Mouse (Mus musculus) heart, embryonic 10.5 days (tissue): ENCODE measurements at regions not wholly inside any gene's neighbourhood (a gene's known extent, or its start where the extent isn't known, plus 50 kb on each side); places are given as distances from the start of the nearest gene placed in this dataset.

Experiments
- DNase-seq: peaks from one replicate; pipeline ENCODE4 v3.0.0-alpha.2; 2017; ENCODE audit warnings: low spot score
- H3K27ac ChIP-seq: fragments of 300-500 bp; sonication (generic); 2 replicates; pipeline ENCODE4 v1.5.1; 2016; ENCODE audit warnings: mild to moderate bottlenecking
- H3K27me3 ChIP-seq: fragments of 300-500 bp; sonication (generic); 2 replicates; pipeline ENCODE4 v1.6.1; 2016; ENCODE audit warnings: mild to moderate bottlenecking; ENCODE audit not compliant: poor library complexity, insufficient read depth, severe bottlenecking
- H3K36me3 ChIP-seq: fragments of 300-500 bp; sonication (generic); 2 replicates; pipeline ENCODE4 v1.6.1; 2016; ENCODE audit warnings: mild to moderate bottlenecking, moderate library complexity
- H3K4me1 ChIP-seq: fragments of 300-500 bp; sonication (generic); 2 replicates; pipeline ENCODE4 v1.6.1; 2016; ENCODE audit warnings: mild to moderate bottlenecking
- H3K4me3 ChIP-seq: fragments of 300-500 bp; sonication (generic); 2 replicates; pipeline ENCODE4 v1.5.1; 2016; ENCODE audit warnings: mild to moderate bottlenecking, moderate library complexity
- H3K9me3 ChIP-seq: fragments of 300-500 bp; sonication (generic); 2 replicates; pipeline ENCODE4 v1.6.1; 2016; ENCODE audit warnings: mild to moderate bottlenecking, moderate library complexity
- WGBS: fragments of 180-500 bp; shearing (Covaris S2); methylation state at CpG from one replicate; pipeline ENCODE4 v1.1.7; 2016; 5-methylcytosine and 5-hydroxymethylcytosine counted together

DNA sequence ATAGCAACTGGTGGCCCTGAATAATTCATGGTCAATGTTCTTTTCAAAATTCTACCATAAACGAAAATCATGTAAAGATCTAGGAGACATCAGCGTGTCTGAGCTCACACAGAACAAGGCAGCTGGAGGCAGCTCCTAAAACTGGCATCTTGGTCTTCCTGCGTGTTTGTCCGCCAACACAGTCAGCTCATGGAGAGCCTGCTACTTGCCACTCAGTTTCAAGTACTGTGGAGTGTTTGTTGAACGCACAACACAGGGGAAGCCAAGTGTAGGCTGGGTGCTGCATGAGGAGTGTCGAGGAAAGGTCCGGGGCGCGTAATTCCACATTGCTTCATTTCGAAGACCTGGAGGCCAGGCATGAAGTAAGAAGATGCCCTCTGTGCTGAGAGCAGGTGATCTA, 139.0 kb upstream of the Frmd6 start:
- DNase-seq, result no peak
- Histone ChIP-seq H3K27ac (no peak overlapping the region), H3K4me1 (peaks cover 40% of the 10 kb centered on the region), H3K27me3 (no peaks in the 10 kb centered on the region), H3K9me3 (no peaks in the 10 kb centered on the region), H3K4me3 (no peak overlapping the region), H3K36me3 (no peaks in the 10 kb centered on the region)
- 90% methylated on average over 10 of the region's 10 CpGs for WGBS

DNA sequence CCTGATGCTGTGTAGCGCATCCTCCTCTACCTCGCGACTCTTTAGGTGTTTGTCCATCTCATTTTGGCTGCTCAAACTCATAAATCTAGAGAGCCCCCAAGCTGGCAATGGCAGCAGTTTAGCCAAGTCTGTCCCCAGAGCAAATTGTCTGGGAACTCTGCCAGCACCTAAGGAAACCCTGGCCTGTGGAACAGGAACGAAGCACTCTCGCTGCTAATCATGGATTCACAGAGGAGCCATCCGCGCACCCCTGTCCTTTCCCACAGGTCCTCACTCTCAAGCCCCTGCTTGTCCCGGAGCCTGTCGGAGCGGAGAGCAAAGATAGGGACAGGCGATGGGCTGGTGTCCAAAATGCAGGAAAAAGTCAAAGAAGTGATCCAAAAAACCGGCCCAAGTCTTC, 138.3 kb upstream of the Frmd6 start:
- H3K4me1 ChIP-seq, result peaks cover 40% of the 10 kb centered on the region
- WGBS, result 80% methylated on average over 12 of the region's 12 CpGs
- DNase-seq, result no peak
- no peak overlapping the region for H3K4me3 ChIP-seq
- no peaks in the 10 kb centered on the region for H3K9me3 ChIP-seq
- H3K27ac ChIP-seq, result 0 out of 2 replicates have a peak overlapping the region, but pooled peaks have one; percentile 7
- no peaks in the 10 kb centered on the region for H3K36me3 ChIP-seq
- no peaks in the 10 kb centered on the region for H3K27me3 ChIP-seq

DNA sequence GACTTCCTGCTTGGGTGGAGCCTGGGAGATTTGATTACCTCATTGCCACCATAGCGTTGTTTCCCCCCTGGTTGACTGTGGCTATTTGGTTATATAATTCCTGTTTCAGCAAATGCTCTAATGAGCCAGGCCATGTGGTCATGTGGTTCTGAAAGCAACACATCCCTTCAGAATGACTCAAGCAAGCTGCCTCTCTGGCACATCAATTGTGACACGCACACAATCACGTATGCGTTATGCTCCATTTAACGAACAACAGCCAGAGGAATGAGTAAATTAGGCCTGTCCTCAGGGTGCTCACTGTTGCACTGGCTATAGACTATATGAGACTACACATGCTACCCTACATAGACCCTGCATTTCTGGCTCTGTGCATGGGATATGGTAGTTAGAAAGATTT, 130.2 kb upstream of the Frmd6 start:
- Histone ChIP-seq H3K36me3 (no peaks in the 10 kb centered on the region), H3K9me3 (no peaks in the 10 kb centered on the region), H3K4me3 (no peak overlapping the region), H3K4me1 (peaks cover 6% of the 10 kb centered on the region; the same call in 1 of the 2 replicates), H3K27me3 (no peaks in the 10 kb centered on the region), H3K27ac (no peak overlapping the region)
- no peak for DNase-seq
- WGBS, result 85% methylated on average over 5 of the region's 5 CpGs

DNA sequence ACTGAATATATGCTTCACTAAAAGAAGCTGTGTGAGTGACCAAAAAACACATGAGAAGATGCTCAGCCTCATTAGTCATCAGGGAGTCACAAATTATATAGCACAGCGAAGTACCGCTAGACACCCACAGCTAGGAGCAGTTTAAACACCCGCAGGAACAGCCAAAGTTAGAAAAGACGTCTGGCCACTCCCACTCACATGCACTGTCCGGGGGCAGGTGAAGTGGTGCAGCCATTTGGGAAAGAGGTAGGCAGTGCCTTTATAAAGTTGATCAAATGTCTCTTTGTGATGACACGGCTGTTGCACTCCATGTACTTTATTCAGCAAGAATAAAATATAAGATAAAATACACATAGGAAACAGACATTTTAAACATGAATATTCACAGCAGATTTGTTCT, 129.1 kb upstream of the Frmd6 start:
- 78% methylated on average over 6 of the region's 6 CpGs for WGBS
- DNase-seq, result no peak
- H3K4me3 ChIP-seq, result no peak overlapping the region
- no peaks in the 10 kb centered on the region for H3K4me1 ChIP-seq
- H3K36me3 ChIP-seq, result no peaks in the 10 kb centered on the region
- no peaks in the 10 kb centered on the region for H3K9me3 ChIP-seq
- H3K27me3 ChIP-seq, result no peaks in the 10 kb centered on the region
- no peak overlapping the region for H3K27ac ChIP-seq

DNA sequence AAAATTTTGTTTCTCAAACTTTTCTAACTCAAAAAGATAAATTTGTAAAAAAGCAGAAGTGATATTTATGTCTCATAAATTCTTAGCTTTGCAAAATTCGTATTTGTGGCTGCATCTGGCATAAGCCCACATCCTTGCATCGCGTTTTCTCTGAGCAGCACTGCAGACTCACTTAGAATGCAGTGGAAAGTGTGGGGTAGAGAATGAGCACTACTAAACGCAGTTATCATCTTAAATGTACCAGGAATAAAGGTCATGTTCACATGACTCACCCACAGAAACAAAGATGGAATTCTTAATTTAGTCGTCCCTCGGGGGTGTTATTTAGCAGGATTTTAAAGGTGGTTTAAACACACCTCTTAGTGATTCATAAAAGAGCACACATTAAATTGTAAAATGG, 126.8 kb upstream of the Frmd6 start:
- Histone ChIP-seq H3K36me3 (no peaks in the 10 kb centered on the region), H3K27me3 (no peaks in the 10 kb centered on the region), H3K27ac (no peak overlapping the region), H3K4me1 (no peaks in the 10 kb centered on the region), H3K4me3 (no peak overlapping the region), H3K9me3 (no peaks in the 10 kb centered on the region)
- 81% methylated on average over 6 of the region's 6 CpGs for WGBS
- no peak for DNase-seq

DNA sequence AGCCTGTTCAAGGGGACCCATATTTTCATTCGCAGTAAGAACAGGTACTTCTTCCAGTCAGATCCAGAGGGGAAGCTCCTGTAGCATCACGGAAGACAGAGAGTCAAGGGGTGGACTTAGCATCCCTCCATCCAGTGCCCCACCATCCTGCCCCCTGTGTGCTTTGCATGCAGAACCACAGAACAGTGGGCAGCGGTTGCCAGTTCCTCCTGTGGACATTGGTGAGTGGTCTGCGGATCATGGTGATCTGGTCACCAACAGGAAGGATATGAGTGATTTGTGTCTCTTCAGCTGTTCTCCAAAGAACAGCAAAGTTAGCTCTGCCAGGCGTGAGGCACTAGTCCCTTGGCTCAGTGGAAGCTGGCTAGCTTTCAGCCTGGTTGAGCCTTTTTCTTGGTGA, 122.8 kb upstream of the Frmd6 start:
- peaks cover 7% of the 10 kb centered on the region; the same call in 1 of the 2 replicates for H3K4me1 ChIP-seq
- no peak overlapping the region for H3K27ac ChIP-seq
- no peaks in the 10 kb centered on the region for H3K27me3 ChIP-seq
- no peaks in the 10 kb centered on the region for H3K9me3 ChIP-seq
- H3K4me3 ChIP-seq, result no peak overlapping the region
- no peak for DNase-seq
- no peaks in the 10 kb centered on the region for H3K36me3 ChIP-seq
- 85% methylated on average over 5 of the region's 5 CpGs for WGBS

DNA sequence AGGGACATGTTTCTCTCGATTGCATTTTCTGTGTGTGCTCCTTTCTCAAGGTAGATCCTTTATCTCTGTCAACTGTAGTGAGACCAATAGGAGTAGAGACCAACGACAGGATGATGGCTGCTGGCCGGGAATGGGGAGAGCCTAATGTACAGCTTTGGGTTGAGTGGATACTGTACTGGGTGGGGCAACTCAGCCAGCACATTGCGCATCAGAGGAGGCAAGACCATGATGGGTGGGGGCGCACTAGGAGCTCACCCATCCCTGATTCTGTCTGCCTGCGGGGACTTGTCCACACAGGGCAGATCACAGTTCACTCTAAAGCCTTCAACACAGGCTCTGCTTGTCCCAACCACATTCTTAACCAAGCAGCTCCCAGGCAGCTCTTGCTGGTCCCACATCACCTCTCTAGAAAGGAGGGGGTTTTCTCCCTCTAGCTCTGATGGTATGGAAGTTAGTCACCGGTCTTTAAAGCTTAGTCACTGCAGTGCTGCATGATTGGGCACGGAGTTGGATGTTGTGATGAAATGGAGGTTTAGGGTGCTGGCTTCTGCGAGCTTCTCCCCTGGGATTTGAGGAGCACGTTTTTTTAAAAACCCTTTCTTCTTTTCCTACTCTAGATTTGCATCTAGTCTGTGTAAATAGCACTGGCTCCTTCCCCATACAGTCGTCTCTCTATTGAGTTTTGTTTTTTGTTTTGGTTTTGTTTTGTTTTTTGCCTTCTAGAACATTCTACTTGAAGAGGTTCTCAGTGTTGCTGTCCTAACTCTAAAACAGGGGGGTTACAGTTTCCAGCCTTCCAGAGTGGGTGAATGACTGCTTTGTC, 118.3 kb upstream of the Frmd6 start:
- peak overlapping the region; percentile 22 for H3K27ac ChIP-seq
- peaks cover 11% of the 10 kb centered on the region; the same call in 1 of the 2 replicates for H3K4me1 ChIP-seq

DNA sequence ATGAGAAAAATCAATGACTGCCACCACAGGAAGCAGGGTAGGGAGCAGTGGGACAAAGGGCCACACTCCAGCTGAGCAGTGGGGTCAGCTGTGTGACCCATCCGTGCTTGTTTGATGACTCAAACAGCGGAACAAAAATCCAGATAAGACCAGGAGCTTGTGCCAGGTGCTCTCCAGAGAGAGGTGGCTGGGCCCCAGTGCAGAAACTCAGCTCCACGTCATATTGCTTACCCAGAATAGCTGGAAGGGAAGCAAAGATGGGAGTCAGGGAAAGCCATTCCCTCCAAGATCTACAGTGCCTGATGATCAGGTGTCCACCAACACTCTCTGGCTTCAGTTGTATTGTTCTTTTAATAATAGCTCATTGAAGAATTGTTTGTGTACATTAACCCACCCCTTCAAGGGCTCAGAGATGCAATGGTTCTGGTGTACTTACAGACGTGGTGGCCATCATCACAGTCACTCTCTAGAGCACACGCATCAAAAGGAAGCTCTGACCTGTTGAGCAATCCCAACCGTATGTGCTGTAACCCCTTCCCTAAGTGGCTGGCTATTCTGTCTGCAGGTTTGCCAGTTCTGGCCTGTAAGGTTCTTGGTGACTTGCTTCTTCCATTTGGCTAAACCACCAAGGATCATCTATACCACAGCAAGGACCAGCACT, 117.6 kb upstream of the Frmd6 start:
- H3K4me3 ChIP-seq, result no peak overlapping the region
- H3K27me3 ChIP-seq, result no peaks in the 10 kb centered on the region
- H3K9me3 ChIP-seq, result no peaks in the 10 kb centered on the region
- peaks cover 18% of the 10 kb centered on the region; the same call in 1 of the 2 replicates for H3K4me1 ChIP-seq
- no peak for DNase-seq
- peak overlapping the region; percentile 22; the same call in 1 of the 2 replicates for H3K27ac ChIP-seq
- H3K36me3 ChIP-seq, result no peaks in the 10 kb centered on the region
- 62% methylated on average over 6 of the region's 6 CpGs for WGBS

More for the DNA sequence above, 118.3 kb upstream of the Frmd6 start:
- no peak for DNase-seq
- WGBS, result 76% methylated on average over 11 of the region's 11 CpGs
- no peak overlapping the region for H3K4me3 ChIP-seq
- H3K9me3 ChIP-seq, result no peaks in the 10 kb centered on the region
- H3K36me3 ChIP-seq, result no peaks in the 10 kb centered on the region
- no peaks in the 10 kb centered on the region for H3K27me3 ChIP-seq

DNA sequence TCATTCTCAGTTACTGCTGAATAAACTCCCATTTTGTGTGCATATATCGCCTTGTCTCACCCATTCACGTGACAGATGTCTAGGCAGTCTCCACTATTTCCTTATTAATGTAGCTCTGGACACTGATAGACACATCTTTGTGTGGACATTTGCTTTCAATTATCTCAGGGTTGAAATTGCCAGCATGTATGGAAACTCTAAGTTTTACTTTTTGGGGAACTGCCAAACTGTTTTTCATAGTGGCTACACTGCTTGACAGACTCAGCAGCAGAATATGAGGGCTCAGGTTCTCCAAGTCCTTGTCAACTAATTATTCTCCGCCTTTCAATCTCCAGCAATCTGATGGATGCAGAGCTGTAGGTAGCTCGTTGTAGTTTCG, 117.0 kb upstream of the Frmd6 start:
- no peak for DNase-seq
- no peak overlapping the region for H3K4me3 ChIP-seq
- WGBS, result 87% methylated on average over 5 of the region's 5 CpGs
- H3K27ac ChIP-seq, result no peak overlapping the region
- no peaks in the 10 kb centered on the region for H3K36me3 ChIP-seq
- peaks cover 23% of the 10 kb centered on the region; the same call in 1 of the 2 replicates for H3K4me1 ChIP-seq
- H3K9me3 ChIP-seq, result no peaks in the 10 kb centered on the region
- no peaks in the 10 kb centered on the region for H3K27me3 ChIP-seq

DNA sequence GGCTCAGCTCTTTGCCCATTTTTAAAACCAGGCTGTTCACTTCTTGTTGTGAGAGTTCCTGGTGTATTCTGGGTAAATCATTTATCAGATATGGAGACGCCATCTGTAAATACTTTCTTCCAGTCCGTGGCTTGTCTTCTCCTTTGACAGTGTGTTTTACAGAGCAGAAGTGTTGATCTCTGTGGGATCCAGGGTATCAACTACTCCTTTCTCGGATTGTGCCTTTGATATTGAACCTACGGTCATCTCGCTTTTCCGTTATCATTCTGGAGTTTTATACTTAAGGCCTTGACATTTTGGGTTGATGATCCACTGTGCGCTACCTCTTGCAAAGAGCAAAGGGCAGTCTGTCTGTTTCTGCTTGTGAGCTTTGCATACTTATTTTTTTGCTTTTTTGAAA, 115.0 kb upstream of the Frmd6 start:
- H3K4me3 ChIP-seq, result no peak overlapping the region
- no peaks in the 10 kb centered on the region for H3K36me3 ChIP-seq
- 91% methylated on average over 7 of the region's 7 CpGs for WGBS
- no peaks in the 10 kb centered on the region for H3K27me3 ChIP-seq
- peaks cover 27% of the 10 kb centered on the region; the same call in 1 of the 2 replicates for H3K4me1 ChIP-seq
- DNase-seq, result no peak
- no peaks in the 10 kb centered on the region for H3K9me3 ChIP-seq
- H3K27ac ChIP-seq, result no peak overlapping the region

DNA sequence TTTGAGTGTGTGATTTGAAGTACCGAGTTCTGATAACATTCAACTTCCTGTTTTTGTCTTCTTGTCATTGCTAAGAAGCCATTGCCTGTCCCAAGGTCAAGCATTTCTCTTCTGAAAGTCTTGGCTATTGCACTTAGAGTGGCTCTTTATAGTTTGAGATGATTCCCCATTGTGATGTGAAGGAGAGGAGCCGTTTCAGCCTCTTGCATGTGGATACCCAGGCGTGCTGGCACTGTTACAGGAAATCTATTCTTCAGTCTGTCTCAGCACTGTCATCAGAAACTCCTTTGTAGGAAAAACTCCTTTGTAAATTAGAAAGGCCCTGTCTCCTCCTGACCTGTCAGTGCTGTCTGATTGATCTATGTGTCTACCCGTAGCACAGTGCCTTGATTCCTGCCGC, 114.3 kb upstream of the Frmd6 start:
- H3K27ac ChIP-seq, result no peak overlapping the region
- WGBS, result 59% methylated on average over 5 of the region's 5 CpGs
- H3K4me3 ChIP-seq, result no peak overlapping the region
- no peaks in the 10 kb centered on the region for H3K36me3 ChIP-seq
- no peaks in the 10 kb centered on the region for H3K9me3 ChIP-seq
- no peaks in the 10 kb centered on the region for H3K27me3 ChIP-seq
- DNase-seq, result no peak
- H3K4me1 ChIP-seq, result peaks cover 27% of the 10 kb centered on the region; the same call in 1 of the 2 replicates

DNA sequence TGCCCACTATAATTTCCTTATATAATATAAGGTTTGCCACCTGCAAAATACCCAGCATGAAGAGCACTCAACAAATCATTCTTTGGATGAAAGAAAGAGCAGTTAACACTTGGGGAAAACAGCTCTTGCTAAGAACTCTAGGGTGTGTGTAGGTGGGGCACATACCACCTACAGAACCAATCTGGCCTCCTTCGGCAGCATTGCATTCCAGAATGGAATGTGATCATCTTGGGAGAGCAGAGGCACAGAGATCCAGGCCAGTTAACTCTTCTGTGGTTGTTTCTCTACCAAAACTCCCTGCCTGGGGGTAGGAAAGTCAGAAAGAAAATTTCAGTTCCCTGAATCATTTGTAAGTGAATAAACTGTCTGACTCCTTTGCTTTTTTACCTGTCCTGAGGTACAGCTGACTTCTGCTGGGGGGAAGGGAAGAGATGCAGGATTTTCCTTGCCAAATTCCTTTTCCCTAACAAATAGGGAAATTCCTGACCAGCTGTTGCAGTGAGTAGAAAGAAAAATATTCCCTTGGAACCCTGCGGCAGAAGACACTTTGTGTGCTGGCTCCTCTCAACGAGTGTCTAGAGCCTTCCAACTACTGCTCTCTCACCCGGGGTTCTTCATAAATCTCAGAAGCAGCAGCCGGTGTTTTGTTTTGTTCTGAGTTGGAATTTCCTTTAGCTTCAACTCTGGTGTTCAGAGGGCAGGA, 112.8 kb upstream of the Frmd6 start:
- Histone ChIP-seq H3K27ac (peak overlapping the region; percentile 36; the same call in 1 of the 2 replicates), H3K4me1 (peaks cover 21% of the 10 kb centered on the region; the same call in 1 of the 2 replicates), H3K27me3 (no peaks in the 10 kb centered on the region), H3K4me3 (no peak overlapping the region), H3K36me3 (no peaks in the 10 kb centered on the region), H3K9me3 (no peaks in the 10 kb centered on the region)
- 35% methylated on average over 5 of the region's 5 CpGs for WGBS
- no peak for DNase-seq
